Mouse (Mus musculus): Measurements from ENCODE around the gene Fbxo40. TPM values are rescaled to one million over a fixed set of nuclear protein-coding genes. Genes with fewer than 3 reads are reported as not detected.

The Fbxo40 gene
- polyA plus RNA-seq, 1 experiment = not detected

DNA sequence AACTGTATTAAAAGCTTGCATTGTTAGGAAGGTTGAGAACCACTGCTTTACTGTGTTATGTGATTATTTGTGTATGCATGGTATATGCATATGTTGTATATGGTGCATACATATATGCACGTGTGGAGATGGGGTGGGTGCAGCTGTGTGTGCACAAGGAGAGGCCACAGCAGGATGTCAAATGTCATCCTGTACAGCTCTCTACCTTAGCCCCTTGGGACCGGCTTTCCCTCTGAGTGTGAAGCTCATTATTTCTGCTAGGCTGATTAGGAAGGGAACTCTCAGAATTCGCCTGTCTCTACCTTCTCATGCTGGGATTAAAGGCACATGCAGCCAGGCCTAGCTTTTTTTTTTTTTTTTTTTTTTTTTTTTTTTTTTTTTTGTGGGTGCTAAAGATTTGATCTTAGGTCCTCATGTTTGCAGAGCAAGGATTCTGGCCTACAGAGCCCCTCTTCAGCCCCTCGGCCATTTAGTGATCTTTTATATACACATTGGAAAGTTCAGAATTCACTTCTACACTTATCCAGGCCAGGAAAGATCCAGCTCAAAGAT lies 42.5 kb downstream of the Fbxo40 start:
- no peaks in the 10 kb centered on the region for H3K27me3 ChIP-seq (ENCODE audit: control insufficient read depth, insufficient read depth, low read length)
- no peaks in the 10 kb centered on the region for H3K4me1 ChIP-seq (ENCODE audit: control insufficient read depth, insufficient read depth, insufficient read length, low read length)
- H3K27ac ChIP-seq (ENCODE audit: insufficient read depth, low read depth, low read length) = no peak overlapping the region
- 57% methylated on average over 4 of the region's 4 CpGs for WGBS
- no peaks in the 10 kb centered on the region for H3K36me3 ChIP-seq (ENCODE audit: control insufficient read depth, insufficient read depth, low read length)
- H3K4me3 ChIP-seq (ENCODE audit: low read depth, low read length) = no peak overlapping the region
- no peak for TF ChIP-seq CTCF (IDR thresholded peaks at IDR 0.05; ENCODE audit: extremely low read depth, insufficient read length, insufficient replicate concordance, low read depth, low read length)

GRCm38 (mm10) chr16:36946459-36947159 lies 43.7 kb downstream of the Fbxo40 start:
- Histone ChIP-seq H3K27ac (ENCODE audit: insufficient read depth, low read depth, low read length) (no peak overlapping the region), H3K27me3 (ENCODE audit: control insufficient read depth, insufficient read depth, low read length) (no peaks in the 10 kb centered on the region), H3K36me3 (ENCODE audit: control insufficient read depth, insufficient read depth, low read length) (no peaks in the 10 kb centered on the region), H3K4me3 (ENCODE audit: low read depth, low read length) (no peak overlapping the region), H3K4me1 (ENCODE audit: control insufficient read depth, insufficient read depth, insufficient read length, low read length) (no peaks in the 10 kb centered on the region)
- no peak for TF ChIP-seq CTCF (IDR thresholded peaks at IDR 0.05; ENCODE audit: extremely low read depth, insufficient read length, insufficient replicate concordance, low read depth, low read length)
- no peak for TF ChIP-seq POLR2A (IDR thresholded peaks at IDR 0.05; ENCODE audit: low read depth, low read length)
- 79% methylated on average over 8 of the region's 8 CpGs for WGBS

- Histone ChIP-seq H3K27ac (ENCODE audit: insufficient read depth, low read depth, low read length) (no peak overlapping the region), H3K36me3 (ENCODE audit: control insufficient read depth, insufficient read depth, low read length) (no peaks in the 10 kb centered on the region), H3K4me3 (ENCODE audit: low read depth, low read length) (no peak overlapping the region), H3K4me1 (ENCODE audit: control insufficient read depth, insufficient read depth, insufficient read length, low read length) (no peaks in the 10 kb centered on the region), H3K27me3 (ENCODE audit: control insufficient read depth, insufficient read depth, low read length) (no peaks in the 10 kb centered on the region)
- TF ChIP-seq POLR2A (IDR thresholded peaks at IDR 0.05; ENCODE audit: low read depth, low read length) (no peak), CTCF (IDR thresholded peaks at IDR 0.05; ENCODE audit: extremely low read depth, insufficient read length, insufficient replicate concordance, low read depth, low read length) (no peak)
- 67% methylated on average over 12 of the region's 12 CpGs for WGBS
Observed at GRCm38 (mm10) chr16:36944895-36945424, 45.3 kb downstream of the Fbxo40 start.

GRCm38 (mm10) chr16:36943591-36943990 lies 46.7 kb downstream of the Fbxo40 start:
- H3K27me3 ChIP-seq (ENCODE audit: control insufficient read depth, insufficient read depth, low read length) = no peaks in the 10 kb centered on the region
- no peak for TF ChIP-seq POLR2A (IDR thresholded peaks at IDR 0.05; ENCODE audit: low read depth, low read length)
- H3K36me3 ChIP-seq (ENCODE audit: control insufficient read depth, insufficient read depth, low read length) = no peaks in the 10 kb centered on the region
- H3K4me3 ChIP-seq (ENCODE audit: low read depth, low read length) = no peak overlapping the region
- H3K4me1 ChIP-seq (ENCODE audit: control insufficient read depth, insufficient read depth, insufficient read length, low read length) = no peaks in the 10 kb centered on the region
- 77% methylated on average over 3 of the region's 3 CpGs for WGBS
- H3K27ac ChIP-seq (ENCODE audit: insufficient read depth, low read depth, low read length) = no peak overlapping the region

- H3K4me3 ChIP-seq (ENCODE audit: low read depth, low read length) = no peak overlapping the region
- no peaks in the 10 kb centered on the region for H3K4me1 ChIP-seq (ENCODE audit: control insufficient read depth, insufficient read depth, insufficient read length, low read length)
- 27% methylated on average over 4 of the region's 4 CpGs for WGBS
- no peak for TF ChIP-seq POLR2A (IDR thresholded peaks at IDR 0.05; ENCODE audit: low read depth, low read length)
- no peak for TF ChIP-seq CTCF (IDR thresholded peaks at IDR 0.05; ENCODE audit: extremely low read depth, insufficient read length, insufficient replicate concordance, low read depth, low read length)
- H3K27ac ChIP-seq (ENCODE audit: insufficient read depth, low read depth, low read length) = no peak overlapping the region
- H3K36me3 ChIP-seq (ENCODE audit: control insufficient read depth, insufficient read depth, low read length) = no peaks in the 10 kb centered on the region
- no peaks in the 10 kb centered on the region for H3K27me3 ChIP-seq (ENCODE audit: control insufficient read depth, insufficient read depth, low read length)
Observed at GRCm38 (mm10) chr16:36941895-36942294, 48.4 kb downstream of the Fbxo40 start.

DNA sequence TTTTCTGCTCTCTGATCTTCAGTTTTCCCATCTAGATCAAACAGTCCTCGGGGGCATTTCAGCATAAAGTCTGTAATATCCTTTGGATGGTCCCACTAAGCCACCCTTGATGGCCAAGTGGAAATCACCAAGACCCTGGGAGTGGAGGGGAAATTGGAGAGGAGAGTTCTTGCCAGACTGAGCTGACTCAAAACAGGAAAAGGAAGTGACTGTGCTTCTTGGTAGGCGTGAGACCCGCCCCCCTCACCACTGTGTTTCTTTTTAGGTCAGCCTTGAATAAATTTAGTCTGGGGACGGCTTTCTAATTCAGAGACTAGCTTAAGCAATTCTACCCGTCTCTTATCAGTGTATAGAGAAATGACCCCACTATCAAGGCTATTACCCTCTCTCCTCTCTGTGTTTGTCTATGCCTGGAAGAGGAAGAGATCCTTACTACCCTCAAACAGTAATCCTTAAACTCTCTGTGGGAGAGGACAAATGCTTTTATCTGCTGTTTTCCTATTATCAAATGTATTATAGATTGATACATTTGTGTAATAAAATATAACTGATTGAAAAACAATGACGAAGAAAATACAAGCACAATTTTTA lies 49.0 kb downstream of the Fbxo40 start:
- WGBS = 31% methylated on average over 6 of the region's 6 CpGs

GRCm38 (mm10) chr16:36935814-36936213 lies 54.5 kb downstream of the Fbxo40 start:
- Histone ChIP-seq H3K27ac (ENCODE audit: insufficient read depth, low read depth, low read length) (peak overlapping the region; percentile 71; the same call in 1 of the 2 replicates), H3K4me1 (ENCODE audit: control insufficient read depth, insufficient read depth, insufficient read length, low read length) (no peaks in the 10 kb centered on the region; the same call in 1 of the 2 replicates), H3K27me3 (ENCODE audit: control insufficient read depth, insufficient read depth, low read length) (no peaks in the 10 kb centered on the region), H3K4me3 (ENCODE audit: low read depth, low read length) (no peak overlapping the region), H3K36me3 (ENCODE audit: control insufficient read depth, insufficient read depth, low read length) (peaks cover 12% of the 10 kb centered on the region)
- TF ChIP-seq POLR2A (IDR thresholded peaks at IDR 0.05; ENCODE audit: low read depth, low read length) (no peak), CTCF (IDR thresholded peaks at IDR 0.05; ENCODE audit: extremely low read depth, insufficient read length, insufficient replicate concordance, low read depth, low read length) (no peak)
- 78% methylated on average over 3 of the region's 3 CpGs for WGBS

More for the DNA sequence above, 49.0 kb downstream of the Fbxo40 start:
- H3K36me3 ChIP-seq (ENCODE audit: control insufficient read depth, insufficient read depth, low read length) = no peaks in the 10 kb centered on the region
- TF ChIP-seq CTCF (IDR thresholded peaks at IDR 0.05; ENCODE audit: extremely low read depth, insufficient read length, insufficient replicate concordance, low read depth, low read length) = no peak
- TF ChIP-seq POLR2A (IDR thresholded peaks at IDR 0.05; ENCODE audit: low read depth, low read length) = no peak
- H3K27ac ChIP-seq (ENCODE audit: insufficient read depth, low read depth, low read length) = no peak overlapping the region
- no peak overlapping the region for H3K4me3 ChIP-seq (ENCODE audit: low read depth, low read length)
- no peaks in the 10 kb centered on the region for H3K4me1 ChIP-seq (ENCODE audit: control insufficient read depth, insufficient read depth, insufficient read length, low read length)
- no peaks in the 10 kb centered on the region for H3K27me3 ChIP-seq (ENCODE audit: control insufficient read depth, insufficient read depth, low read length)

Measured in small intestine, adult 2 months (tissue).